Mouse (Mus musculus) embryonic fibroblast, embryonic 13.5 days (primary cell): Measurements from ENCODE around the gene Slc27a2. TPM values are rescaled to one million over a fixed set of nuclear protein-coding genes. Genes with fewer than 3 reads are reported as not detected.

Experiments
- H3K27ac ChIP-seq: 2 replicates; pipeline ENCODE4 v1.5.1; 2012; ENCODE audit warnings: low read length, control low read depth, inconsistent platforms; ENCODE audit not compliant: insufficient read depth
- H3K4me1 ChIP-seq: 2 replicates; pipeline ENCODE4 v1.6.1; 2011; ENCODE audit warnings: low read length; ENCODE audit not compliant: control insufficient read depth, insufficient read depth
- H3K4me3 ChIP-seq: 2 replicates; pipeline ENCODE4 v1.5.1; 2011; ENCODE audit warnings: mild to moderate bottlenecking, control low read depth, low read length; ENCODE audit not compliant: insufficient read depth
- CTCF ChIP-seq: IDR thresholded peaks from 2 replicates; pipeline ENCODE4 v1.5.1; 2011; ENCODE audit warnings: mild to moderate bottlenecking, control low read depth, low read length, moderate library complexity, borderline replicate concordance; ENCODE audit not compliant: insufficient read depth
- POLR2A ChIP-seq: IDR thresholded peaks from 2 replicates; pipeline ENCODE4 v1.6.1; 2011; ENCODE audit warnings: low read depth, mild to moderate bottlenecking, control low read depth, low read length, moderate library complexity
- polyA plus RNA-seq: library from polyadenylated mRNA; stranded (reverse); fragments of >200 nt; gene quantifications from 2 replicates; pipeline ENCODE4 v1.2.4, GENCODE M21; 2011; ENCODE audit warnings: low read depth; ENCODE audit not compliant: missing spikeins, insufficient read length

Slc27a2 gene
- polyA plus RNA-seq, 1 experiment, result not detected

- Histone ChIP-seq H3K4me1 (no peaks in the 10 kb centered on the region), H3K4me3 (no peak overlapping the region), H3K27ac (no peak overlapping the region)
- TF ChIP-seq CTCF, result no peak
- no peak for TF ChIP-seq POLR2A
Observed at GRCm38 (mm10) chr2:126524271-126524670, 27.9 kb upstream of the Slc27a2 start.

DNA sequence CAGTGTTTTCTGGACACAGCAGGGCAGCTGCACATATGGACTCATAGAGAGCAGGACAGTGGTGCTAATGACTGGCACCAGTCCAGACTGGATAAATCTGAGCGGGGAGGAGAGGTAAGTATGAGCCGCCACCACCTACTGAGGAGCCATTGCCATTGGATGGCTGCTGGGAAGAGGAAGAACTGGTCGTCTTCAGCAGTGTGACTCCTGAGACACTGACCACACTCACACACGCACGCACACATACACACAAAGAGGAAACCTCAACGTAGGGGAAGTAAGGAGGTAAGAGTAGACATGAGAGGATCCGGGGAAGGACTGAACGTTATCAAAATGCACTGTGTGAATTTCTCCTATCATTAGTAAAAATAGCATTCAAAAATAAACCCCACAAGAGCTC lies 24.7 kb upstream of the Slc27a2 start:
- no peaks in the 10 kb centered on the region for H3K4me1 ChIP-seq
- H3K27ac ChIP-seq, result no peak overlapping the region
- TF ChIP-seq POLR2A (no peak), CTCF (no peak)
- no peak overlapping the region for H3K4me3 ChIP-seq

- Histone ChIP-seq H3K27ac (no peak overlapping the region), H3K4me3 (no peak overlapping the region), H3K4me1 (no peaks in the 10 kb centered on the region)
- TF ChIP-seq CTCF, result no peak
- TF ChIP-seq POLR2A, result no peak
Observed at GRCm38 (mm10) chr2:126530581-126530980, 21.6 kb upstream of the Slc27a2 start.

GRCm38 (mm10) chr2:126537654-126538053 lies 14.6 kb upstream of the Slc27a2 start:
- Histone ChIP-seq H3K27ac (no peak overlapping the region), H3K4me3 (no peak overlapping the region), H3K4me1 (no peaks in the 10 kb centered on the region)
- TF ChIP-seq CTCF, result no peak
- no peak for TF ChIP-seq POLR2A

GRCm38 (mm10) chr2:126540390-126540925 lies 11.7 kb upstream of the Slc27a2 start:
- H3K4me1 ChIP-seq, result no peaks in the 10 kb centered on the region
- no peak overlapping the region for H3K4me3 ChIP-seq
- no peak overlapping the region for H3K27ac ChIP-seq
- TF ChIP-seq POLR2A (no peak), CTCF (no peak)

DNA sequence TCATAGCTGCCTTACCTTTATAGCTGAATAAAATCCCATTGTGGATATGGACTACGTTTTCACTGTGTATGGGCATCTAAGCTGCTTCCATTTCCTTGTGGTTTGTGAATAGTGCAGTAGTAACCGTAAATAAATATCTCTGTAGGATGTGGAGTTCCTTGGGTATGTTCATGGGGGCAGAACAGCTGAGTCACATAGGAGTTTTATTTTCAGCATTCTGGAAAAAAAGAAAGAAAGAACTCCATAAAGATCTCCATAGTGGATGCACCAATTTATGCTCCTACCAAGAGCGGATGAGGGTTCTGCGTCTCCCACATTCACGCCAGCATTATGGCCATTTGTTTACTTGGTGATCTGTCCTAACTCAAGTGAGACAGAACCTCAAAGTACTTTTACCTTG lies 10.0 kb upstream of the Slc27a2 start:
- Histone ChIP-seq H3K4me3 (no peak overlapping the region), H3K27ac (no peak overlapping the region), H3K4me1 (no peaks in the 10 kb centered on the region)
- TF ChIP-seq POLR2A (no peak), CTCF (no peak)

- no peak overlapping the region for H3K4me3 ChIP-seq
- H3K4me1 ChIP-seq, result no peaks in the 10 kb centered on the region
- H3K27ac ChIP-seq, result no peak overlapping the region
- TF ChIP-seq POLR2A (no peak), CTCF (no peak)
Observed at GRCm38 (mm10) chr2:126545297-126545696, 6.9 kb upstream of the Slc27a2 start.

DNA sequence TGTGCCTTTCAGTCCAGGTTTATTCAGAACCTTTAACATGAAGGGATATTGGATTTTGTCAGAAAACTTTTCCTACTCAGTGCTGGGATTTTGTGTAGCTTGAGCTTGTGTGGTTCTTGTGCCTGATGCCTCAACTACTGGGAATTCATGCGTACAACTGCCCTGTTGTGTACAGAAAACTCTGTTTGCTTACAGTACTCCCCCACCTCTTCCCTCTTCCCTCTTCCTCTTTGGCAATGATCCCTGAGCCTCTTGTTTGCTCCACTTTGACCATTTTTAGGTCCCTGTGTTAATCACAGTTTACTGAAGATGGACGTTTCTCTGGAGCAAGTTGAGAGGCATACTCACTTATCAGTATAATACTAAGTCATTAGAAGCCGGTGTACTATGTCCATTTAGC lies 5.8 kb upstream of the Slc27a2 start:
- Histone ChIP-seq H3K4me3 (no peak overlapping the region), H3K4me1 (no peaks in the 10 kb centered on the region), H3K27ac (no peak overlapping the region)
- no peak for TF ChIP-seq CTCF
- no peak for TF ChIP-seq POLR2A

DNA sequence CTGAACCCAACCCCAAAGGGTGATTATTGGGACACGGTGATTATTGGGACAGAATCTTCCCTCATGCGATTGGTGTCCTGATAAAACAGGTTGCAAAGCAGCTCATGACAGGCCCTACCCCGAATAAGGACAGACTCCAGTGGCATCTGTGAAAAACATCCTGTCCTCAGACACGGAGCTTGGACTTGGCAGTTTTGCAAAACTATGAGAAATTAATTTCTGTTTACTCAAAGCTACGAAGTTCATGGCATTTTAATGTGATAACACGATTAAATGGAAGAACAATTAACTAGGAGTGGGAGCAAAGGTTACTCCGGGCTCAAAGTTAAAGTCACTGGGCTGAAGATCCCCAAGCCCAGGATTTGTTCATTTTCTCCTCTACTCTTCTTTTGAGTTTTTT lies 2.5 kb upstream of the Slc27a2 start:
- no peaks in the 10 kb centered on the region for H3K4me1 ChIP-seq
- no peak overlapping the region for H3K27ac ChIP-seq
- H3K4me3 ChIP-seq, result no peak overlapping the region
- TF ChIP-seq CTCF, result no peak
- TF ChIP-seq POLR2A, result no peak

- Histone ChIP-seq H3K27ac (no peak overlapping the region), H3K4me3 (no peak overlapping the region), H3K4me1 (no peaks in the 10 kb centered on the region)
- TF ChIP-seq POLR2A, result no peak
- no peak for TF ChIP-seq CTCF
Observed at GRCm38 (mm10) chr2:126551244-126551890, 840 bp upstream of the Slc27a2 start.

DNA sequence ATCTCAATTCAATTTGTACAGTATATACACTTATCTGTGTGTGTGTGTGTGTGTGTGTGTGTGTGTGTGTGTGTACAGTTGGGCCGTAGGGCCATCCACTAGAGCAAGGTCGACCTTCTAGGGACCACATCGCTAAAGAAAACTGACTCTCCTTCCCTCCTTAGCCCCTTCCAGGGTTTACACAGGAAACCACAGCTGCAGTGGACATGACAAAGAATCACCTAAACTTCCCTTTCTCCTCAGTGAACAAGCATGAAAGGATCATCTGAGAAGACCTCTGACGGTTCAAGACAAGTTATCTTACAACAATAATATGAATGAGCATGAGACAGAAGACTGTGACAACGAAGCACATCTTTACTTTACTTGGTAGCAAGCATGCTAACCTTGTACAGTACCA lies 311 bp upstream of the Slc27a2 start:
- no peaks in the 10 kb centered on the region for H3K4me1 ChIP-seq
- H3K27ac ChIP-seq, result no peak overlapping the region
- H3K4me3 ChIP-seq, result no peak overlapping the region
- TF ChIP-seq CTCF (no peak), POLR2A (no peak)
